Mouse (Mus musculus) layer of hippocampus, adult 9-11 months (tissue): Measurements from ENCODE around the gene Slc1a1.

Source experiments
- DNase-seq: peaks from one replicate; pipeline ENCODE4 v3.0.0; 2022

The Slc1a1 gene

DNA sequence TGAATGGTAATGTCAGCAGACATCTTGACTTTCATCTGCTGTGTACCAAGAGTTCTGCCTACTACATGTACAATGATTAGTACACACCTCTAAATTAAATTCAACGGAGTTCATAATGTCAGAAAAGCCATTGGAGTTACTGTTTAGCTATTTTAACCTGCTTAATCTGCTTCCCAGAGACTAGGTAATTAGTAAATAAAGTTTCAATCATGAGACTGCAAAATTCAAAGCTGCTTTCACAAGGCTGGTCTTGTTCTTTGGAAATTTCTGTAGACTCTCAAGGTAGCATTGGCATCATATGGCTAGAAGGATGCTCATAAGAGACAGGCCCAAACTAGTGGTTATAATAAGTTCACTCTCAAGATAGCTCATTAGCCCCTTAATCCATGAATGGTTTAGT, 20.0 kb downstream of the Slc1a1 start:
- DNase-seq = no peak

DNA sequence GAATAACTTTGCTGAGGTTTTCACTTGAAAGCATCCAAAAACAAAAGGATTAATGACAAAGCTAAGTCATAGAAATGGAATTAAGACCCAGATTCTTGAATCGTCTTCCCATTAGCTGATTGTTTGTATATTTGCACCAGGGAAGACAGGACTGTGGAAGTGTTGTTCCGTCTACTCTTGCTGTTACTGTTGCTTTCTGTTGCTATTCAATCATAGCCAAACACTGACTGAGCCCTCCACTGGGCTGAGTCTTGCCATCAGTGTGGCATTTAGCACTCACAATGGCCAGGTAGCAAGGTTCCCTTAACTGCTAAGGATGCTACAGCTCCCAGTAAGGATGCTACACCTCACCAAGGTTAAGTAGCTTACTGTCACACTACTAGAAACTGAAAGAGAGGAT, 25.4 kb downstream of the Slc1a1 start:
- no peak for DNase-seq

DNA sequence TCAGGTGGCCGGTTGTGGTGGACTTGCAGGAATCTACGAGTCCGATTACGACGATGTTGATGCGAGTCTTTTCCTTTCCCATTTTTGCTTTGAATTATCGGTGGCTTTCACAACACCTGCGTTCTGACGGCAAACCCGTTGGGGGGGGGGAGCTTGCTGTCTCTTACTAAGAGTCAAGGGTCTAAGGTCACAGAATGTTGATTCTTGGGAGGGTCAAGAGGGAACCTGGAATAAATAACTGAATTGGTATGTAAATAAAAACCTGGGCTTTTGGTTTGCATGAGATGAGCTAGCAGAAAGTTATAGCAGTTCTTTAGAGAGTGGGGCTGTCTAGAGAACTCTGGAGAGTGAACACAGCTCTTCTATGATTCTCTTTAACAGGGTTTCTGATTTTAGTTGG, 28.8 kb downstream of the Slc1a1 start:
- no peak for DNase-seq

DNA sequence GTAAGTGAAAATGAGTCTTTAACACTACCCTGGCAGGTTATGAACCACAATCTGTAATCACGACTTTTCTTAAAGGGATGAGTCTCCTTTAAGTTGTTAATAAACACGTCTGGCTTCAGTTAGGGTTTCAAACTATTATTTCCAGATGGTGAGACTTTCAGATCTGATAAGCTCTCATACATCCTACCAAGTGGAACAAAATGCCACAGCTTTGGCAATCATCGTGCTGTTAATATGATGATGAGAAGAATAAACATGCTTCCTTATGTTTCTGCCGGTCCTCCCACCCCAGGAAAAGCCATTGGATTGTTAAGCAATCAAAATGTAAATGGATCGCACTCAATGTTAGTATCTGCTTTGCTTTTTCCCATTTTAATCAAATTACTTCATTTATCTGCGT, 30.1 kb downstream of the Slc1a1 start:
- DNase-seq = peak; percentile 44

DNA sequence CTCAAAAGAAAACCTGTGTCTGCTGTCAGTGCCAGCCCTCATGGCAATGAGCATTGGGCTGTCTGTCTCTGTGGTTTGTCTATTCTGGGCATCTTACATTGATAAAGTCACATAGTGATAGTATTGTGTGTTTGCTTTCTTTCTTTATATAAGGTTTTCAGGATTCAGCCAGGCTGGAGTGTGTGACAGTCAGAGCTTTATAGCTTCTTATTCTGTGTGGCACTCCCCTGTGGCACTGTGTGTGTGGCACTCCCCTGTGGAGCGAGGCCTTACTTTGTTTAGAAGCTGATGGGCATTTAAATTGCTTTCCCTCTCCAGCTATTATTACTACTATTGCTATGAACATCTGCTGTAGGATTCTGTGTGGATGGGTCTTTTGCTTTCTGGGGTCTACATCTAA, 30.7 kb downstream of the Slc1a1 start:
- no peak for DNase-seq

DNA sequence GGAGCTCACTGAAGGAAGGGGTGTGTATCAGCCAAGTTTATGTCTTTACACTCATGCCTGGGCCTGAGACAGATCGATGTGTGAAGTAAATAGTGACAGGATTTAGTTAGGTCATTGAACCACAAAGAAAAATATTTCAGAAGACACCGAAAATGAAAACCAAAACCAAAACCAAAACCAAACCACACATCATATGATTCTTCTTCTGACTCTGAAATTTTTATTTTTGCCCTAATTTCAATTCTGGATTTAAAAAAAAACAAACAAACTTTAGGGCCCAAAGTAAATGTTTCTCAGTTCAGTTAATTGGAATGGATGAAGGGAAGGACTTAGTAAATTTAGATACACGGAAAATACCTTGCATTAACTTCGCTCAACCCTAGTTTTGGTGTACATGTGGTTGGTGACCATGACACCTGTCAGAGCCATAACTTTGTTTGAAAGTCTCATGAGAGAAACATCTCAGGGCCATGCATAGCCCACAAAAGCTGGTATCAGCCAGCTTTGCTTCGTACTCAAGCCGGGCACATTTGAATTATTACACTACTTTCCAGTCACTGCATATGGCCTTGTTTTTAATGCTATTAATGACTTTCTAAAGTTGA, 34.5 kb downstream of the Slc1a1 start:
- no peak for DNase-seq

DNA sequence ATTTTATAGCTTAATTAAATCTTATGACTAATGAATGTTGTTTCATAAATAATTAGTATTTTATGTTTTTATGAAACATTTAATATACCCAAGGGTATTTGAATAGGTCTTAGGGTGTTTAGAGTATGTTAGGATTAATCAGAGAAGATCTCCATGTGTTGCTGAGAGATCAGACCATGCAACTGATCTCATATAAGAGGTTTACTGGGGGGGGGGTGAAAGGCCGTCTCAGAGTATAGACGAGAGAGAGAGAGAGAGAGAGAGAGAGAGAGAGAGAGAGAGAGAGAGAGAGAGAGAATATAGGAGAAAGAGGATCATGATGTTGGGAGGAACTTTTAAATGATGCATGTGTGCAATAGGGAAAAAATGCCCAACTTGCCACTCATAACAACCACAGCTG, 35.5 kb downstream of the Slc1a1 start:
- no peak for DNase-seq

DNA sequence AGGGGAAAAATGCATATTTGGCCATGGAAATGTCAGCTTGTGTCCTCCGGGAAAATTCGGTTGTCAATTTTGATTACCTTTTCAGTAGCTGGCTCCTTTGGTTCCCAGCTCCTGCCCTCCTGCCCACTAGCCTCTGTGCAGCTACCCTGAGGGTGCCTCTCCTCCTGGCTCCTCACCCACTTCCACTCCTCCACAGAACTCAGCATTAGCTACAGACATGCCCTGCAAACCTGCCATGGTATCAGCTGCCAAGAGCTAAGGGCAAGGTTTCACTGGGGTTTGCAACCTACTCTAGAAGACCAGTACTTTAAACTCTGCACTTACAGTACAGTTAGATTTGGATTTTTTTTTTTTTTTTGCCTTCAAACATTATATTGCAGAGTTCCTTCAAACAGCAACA, 44.6 kb downstream of the Slc1a1 start:
- no peak for DNase-seq

DNA sequence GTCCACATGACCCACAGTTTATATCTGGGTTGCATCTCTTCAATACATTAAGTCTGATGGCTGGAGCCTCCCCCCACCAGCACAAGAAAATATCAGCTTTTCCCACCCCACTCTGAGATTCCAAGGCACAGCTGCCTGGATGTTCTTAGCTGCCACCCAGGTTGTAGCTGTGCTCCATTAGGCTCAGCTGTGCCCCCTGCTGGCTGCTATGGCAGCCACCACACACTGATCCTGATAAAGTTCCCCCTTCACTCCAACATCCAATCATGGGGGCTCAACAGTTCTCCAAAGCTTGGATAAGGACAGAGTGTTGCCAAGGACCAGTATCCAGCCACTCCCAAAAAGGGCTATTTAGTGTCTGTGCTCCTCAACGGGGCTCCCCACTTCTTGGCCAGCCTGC, 48.3 kb downstream of the Slc1a1 start:
- no peak for DNase-seq

DNA sequence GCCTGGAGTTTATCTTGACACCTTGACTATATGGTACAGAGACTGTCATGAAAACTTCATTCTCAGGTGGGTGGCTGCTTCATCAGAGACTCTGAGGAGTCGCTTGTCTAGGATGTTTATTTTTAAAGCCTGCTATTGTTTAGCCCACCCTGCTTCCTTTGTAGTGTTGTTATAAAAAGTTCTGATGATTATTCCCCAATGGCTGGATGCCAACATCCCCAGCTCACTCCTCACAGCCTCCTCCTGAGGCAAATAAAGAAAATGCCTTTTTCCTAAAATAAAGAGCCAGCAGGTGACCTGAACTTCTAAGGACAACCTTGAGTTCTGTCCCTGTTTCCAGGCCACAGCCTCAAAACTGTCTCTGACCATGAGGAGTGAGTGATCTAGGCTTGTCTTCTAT, 53.6 kb downstream of the Slc1a1 start:
- DNase-seq = no peak

DNA sequence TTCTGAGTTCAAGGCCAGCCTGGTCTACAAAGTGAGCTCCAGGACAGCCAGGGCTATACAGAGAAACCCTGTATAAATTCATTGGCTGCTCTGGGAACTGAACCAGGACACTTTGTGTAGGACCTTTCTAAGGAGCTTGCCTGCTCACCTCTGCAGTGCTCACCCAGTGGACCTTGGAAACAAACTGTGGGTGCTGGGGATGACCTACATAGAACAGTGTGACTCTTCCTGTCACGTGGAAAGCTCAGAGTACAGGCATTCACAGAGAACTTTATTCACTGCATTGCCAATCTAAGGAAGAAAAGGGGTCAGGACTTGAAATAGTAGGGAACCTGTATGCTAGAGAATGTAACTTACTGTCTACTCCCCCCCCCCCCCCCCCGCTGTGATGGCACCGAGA, 54.4 kb downstream of the Slc1a1 start:
- no peak for DNase-seq

DNA sequence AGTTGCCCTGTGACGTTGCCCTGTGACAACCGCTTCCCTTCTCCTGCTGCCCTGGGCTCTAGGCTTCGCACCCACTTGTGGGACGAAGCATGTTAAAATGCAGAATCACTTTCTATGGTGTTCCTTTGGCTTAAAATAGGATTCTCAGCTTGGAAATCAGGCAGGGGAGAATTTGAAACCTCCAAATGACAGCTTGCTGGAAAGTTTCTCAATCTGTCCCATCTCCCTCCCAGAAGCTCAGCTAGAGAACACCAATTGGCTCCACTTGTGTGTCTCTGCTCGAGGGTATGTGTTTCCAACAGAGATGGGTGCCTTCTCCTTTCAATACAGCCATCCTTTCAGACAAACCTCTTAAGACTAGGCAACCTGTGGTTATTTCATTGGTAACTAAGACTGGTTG, 56.4 kb downstream of the Slc1a1 start:
- DNase-seq = peak; percentile 73

DNA sequence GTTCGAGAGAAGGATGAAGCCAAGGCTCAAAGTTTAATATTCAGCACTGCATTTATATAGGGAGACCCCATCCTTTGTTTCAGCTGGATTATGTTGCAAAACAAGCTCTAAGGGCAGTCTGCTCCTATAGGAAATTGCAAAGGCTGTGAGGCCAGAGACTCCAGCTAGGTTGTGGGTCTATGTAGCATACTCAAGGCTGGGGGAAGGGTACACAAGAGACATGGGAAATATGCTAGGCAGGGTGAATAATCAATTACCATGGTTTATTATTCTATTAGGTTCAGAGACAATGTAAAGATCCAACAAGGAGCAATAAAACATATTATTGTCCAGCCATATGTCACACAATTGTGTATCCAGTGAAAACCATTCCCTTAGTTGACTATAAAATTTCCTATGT, 57.0 kb downstream of the Slc1a1 start:
- no peak for DNase-seq

DNA sequence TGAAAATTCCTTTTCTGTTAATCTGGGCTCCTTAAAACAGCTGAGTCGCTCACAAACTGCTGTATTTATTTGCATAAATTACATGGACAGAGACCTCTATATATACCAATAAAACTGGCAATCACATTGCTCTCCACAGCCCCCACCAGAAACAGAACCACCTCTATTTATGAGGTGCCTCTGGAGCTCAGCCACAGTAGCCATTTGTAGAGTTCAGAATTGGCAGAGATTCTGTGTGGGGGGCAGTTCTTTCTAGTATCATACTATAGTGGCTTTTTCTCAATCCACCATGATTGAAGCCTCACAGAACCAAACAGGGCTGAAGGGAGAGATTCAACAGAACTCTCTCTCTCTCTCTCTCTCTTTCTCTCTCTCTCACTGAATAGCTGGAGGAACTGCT, 61.8 kb downstream of the Slc1a1 start:
- DNase-seq = no peak

DNA sequence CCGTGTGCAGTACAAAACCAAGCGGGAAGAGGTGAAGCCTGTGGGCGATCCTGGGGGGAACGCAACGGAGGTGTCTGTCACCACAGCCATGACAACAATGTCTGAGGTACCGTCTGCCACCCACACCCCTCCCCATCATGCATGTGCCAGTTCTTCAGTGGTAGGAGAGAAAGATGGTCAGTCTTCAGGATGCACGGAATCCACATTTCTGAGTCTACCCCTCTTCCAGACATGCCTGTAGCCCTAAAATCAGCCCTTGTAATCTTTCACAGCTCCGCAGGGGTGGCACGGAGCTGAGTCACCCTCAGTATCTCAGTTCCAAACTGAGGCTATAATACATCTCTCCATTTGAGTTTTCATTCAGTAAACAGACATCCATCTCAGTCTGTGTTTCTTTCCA, 62.6 kb downstream of the Slc1a1 start:
- no peak for DNase-seq

DNA sequence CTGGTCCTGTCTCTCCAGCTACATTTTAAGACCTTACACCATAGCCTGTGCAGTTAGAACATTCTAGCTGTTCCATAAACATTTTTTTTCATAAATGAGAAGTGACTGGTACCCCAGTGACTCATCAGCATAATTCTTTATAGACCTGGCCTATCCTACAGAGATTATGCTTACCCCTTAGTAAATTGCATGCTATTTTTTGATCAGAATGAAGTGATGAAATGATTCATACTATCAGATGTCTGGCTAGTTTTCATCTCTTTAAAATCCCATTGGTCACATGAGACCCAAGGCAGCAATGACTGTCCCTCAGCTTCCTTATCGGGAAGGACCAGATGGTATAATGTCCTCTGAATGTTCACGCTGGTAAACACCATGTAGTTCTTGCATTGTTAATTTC, 65.9 kb downstream of the Slc1a1 start:
- no peak for DNase-seq

DNA sequence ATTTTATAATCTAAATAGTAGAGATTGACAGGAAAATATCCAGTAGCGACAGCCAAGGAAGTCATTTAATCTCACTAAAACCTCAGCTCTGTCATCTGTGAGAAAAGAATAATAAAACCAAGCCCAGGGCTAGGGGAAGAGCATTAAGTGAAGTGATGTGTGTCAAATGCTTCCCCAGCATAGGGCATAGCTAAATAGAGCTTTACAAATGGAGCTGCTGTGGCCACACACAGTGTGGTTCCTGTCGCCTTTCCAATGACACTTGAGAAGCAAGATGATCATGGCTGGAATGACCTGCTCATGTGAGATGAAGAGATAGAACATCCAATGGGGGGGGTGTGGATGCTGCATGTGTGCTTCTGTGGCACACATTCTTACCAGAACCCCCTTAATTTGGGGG, 67.3 kb downstream of the Slc1a1 start:
- DNase-seq = no peak

DNA sequence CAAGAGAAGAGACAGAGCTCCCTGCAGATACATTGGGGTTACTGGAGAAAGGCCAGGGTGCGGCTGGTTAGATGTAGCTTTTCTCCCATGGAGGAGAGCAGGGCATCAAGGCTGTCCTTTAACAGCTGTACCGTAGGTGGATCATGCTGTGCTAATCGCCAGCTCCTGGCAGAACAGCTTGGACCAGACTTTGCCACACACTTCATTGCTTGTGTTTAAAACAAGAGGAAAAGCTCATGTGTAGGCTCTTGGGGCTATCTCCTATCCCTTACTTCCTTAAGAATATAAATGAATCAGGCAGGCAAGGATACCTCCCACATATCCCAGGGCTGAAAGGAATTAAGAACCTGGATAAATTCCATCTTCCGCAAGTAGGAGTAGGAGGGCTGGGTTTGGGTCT, 68.0 kb downstream of the Slc1a1 start:
- peak; percentile 90 for DNase-seq

DNA sequence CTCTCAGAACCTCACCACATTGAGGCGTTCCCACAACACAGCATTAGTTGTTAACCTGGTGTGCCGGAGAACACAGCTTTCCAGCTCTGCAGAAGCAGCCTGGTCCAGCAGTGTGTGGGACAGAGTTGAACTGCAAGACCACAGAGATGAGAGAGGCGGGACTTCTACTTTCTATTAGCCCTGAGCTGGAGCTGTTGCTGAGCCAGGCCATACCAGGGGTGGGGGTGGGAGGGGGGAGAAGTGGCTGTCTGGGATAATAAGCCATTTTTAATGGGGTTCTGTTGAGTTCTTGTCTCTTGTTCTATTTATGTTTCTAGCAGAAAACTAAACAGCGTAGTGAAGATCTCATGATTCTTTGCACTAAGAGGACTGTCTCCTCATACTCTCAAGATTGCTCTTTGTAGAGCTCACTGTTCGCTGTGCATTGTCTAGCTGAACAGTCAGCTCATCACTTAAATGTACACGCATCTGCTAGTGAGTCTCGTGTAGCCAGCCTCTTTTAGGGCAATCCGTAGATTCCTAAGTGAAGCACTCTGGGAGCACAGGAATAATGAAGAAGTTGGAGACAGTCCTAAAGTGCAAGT, 68.8 kb downstream of the Slc1a1 start:
- no peak for DNase-seq

DNA sequence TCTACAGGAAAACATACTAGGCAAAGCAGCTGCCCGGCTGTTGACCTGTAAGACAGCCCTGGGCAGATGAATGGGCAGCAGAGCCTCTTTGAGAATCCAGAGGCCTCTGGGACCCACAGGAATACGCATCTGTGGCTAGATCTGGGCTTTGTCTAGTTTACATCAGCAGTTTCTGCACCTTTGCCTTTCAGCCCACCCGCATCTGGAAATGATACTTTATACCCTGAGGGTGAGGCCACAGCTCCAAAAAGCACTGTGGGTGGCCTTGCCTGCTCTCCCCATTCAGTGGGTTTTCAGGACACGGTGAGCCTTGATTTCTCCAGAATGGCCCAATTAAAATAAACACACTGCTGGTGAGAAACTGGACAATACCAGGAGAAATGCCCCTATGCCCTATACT, 73.3 kb downstream of the Slc1a1 start:
- no peak for DNase-seq

DNA sequence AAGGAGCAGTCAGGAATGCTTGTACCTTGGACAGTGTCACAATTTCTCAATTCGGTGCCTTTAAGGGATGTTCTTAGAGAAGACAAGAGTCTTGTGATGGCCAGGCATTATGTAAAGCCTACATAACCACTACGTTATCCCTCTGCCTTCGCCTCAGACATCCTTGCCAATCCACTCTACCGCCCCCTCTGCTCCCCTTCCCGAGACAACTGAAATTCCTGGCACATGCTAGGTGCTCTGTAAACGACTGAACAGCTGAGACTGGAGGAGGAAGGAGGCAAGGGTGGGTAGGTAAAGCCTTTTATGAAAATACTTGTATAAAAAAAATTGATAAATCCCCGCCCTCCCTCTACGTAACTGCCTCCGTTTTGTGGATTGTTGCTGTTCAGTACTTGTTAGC, 73.8 kb downstream of the Slc1a1 start:
- no peak for DNase-seq

DNA sequence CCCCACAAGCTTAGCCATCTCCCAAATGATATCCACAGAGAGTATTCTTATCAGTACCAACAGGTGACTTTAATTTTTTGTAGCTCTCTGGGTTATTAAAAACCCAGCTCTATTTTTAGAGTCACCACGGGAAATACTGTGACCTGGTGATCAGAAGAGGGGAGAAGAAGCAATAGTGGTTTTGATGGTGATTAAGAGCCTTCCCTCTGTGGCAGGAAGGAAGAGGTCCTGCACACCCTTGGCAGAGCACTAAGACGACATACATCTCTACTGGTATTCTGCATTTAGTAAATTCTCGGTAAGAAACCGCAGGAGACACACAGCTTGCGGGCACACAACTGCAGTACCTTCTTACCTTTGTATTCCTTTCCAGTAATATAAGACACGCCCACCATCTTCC, 79.7 kb downstream of the Slc1a1 start:
- no peak for DNase-seq

DNA sequence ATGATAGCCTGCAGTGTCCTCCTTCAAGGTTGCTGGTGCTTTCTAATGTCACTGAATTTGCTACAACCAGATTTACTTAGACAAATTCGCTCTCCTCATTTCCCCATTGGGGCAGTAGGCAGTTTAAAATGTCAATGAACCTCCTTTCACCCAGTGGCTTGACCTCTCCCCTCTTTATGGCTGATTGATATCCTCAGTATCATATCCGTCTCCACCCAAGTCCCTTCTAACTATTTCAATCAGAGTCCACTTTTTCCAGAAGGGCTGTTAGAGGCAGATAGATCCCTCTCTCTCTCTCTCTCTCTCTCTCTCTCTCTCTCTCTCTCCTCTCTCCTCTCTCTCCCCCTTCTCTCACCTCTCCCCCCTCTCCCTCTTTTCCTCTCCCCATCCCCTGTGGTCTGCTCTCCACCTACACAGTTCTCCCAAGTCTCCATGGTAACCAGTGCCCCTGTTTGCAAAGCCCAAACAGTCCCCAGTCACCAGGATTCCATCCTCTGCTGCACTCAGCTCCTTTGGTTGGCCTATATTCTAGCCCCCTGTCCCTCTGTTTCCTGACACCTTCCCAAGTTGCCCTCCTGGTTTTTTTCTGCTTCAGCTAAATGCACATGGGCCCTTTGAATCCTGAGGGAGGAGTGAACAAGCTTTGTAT, 80.9 kb downstream of the Slc1a1 start:
- DNase-seq = no peak

DNA sequence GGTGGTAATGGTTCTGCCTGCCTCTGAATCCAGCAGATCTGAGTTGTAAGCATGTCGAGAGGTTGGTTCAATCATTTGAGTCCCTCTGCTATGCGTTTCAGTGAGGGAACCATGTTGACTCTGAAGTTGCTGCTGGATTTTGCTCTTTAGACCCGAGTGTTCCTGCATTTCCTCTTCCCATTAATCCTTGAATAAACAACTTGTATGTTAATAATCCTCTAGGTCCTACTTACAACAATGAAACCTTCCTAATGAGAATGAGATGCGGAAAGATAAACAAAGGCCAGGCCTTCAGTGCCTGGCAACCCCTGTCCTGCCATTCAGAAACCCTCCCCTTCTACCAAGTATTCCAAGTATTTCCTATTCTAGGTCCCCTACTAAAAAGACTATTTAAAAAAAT, 81.6 kb downstream of the Slc1a1 start:
- no peak for DNase-seq

DNA sequence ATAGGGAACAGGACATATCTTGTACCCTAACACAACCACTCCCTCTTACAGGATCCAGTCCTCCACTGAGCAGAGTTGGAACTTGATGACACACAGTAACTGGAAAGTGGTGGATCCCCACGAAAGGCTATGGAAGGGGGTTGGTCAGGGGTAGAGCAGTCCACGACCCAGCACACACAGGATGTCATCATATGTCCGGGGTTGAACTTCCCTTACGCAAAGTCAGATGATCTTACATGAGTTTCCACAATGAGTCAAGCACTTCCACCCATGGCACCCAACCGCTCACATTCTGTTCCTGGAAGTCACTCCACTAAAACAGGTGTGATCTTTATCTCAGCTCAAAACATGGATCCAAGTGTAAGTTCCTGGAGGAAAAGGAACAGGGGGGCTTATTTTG, 83.0 kb downstream of the Slc1a1 start:
- DNase-seq = no peak
